ENCODE assay signal across 7 mouse cellular contexts in the genomic region with DNA sequence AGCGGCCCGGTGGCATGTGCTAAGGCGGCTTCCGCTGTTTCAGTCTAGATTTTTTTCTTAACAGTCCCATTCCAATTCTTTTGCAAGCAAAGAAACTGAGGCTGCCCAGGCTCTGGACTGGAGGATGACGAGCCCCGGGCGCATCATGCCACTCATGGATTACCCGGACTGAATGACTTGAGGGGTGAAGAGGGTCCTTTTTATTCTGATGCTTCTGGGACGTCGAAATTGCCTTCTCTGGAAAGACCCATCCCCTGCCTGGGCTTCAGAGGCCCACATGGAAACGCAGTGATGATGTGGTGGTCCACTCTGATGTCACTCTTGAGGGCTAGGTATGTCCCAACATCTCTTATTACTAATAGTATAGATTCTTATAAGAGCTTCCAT. TPM values are rescaled to one million over a fixed set of nuclear protein-coding genes. Genes with fewer than 3 reads are reported as not detected.
A peak's percentile ranks its signal among the peaks of the same experiment; 100 is the strongest.
DNase-seq lines count a peak whose midpoint lies in the region; ATAC-seq and TF ChIP-seq lines count a peak whose summit lies in the region.

No protein-coding gene starts in this region.

- peaks cover 3% of the 10 kb centered on the region; the same call in 1 of the 2 replicates for H3K36me3 ChIP-seq in neural tube, embryonic 11.5 days (ENCODE audit: control insufficient read depth, insufficient read depth, low read length)
- peaks cover 23% of the 10 kb centered on the region for H3K36me3 ChIP-seq in forebrain, embryonic 12.5 days (replicated peaks)
- peaks cover 19% of the 10 kb centered on the region for H3K36me3 ChIP-seq in limb, embryonic 14.5 days (ENCODE audit: control insufficient read depth, insufficient read depth, low read length)
- H3K36me3 ChIP-seq in stomach, embryonic 16.5 days (ENCODE audit: control insufficient read depth, insufficient read depth, low read length): 0 out of 2 replicates have a peak, but pooled peaks cover 2% of the 10 kb centered on the region

- no peaks in the 10 kb centered on the region for H3K27me3 ChIP-seq in neural tube, embryonic 11.5 days (ENCODE audit: control insufficient read depth, insufficient read depth, low read length)
- H3K27me3 ChIP-seq in forebrain, embryonic 12.5 days: no peaks in the 10 kb centered on the region
- H3K27me3 ChIP-seq in limb, embryonic 14.5 days (ENCODE audit: control insufficient read depth, insufficient read depth, low read length): no peaks in the 10 kb centered on the region
- no peaks in the 10 kb centered on the region for H3K27me3 ChIP-seq in stomach, embryonic 16.5 days (ENCODE audit: control insufficient read depth, insufficient read depth, low read length)

- H3K27ac ChIP-seq in neural tube, embryonic 11.5 days (ENCODE audit: low read depth, low read length): no peak overlapping the region
- no peak overlapping the region for H3K27ac ChIP-seq in forebrain, embryonic 12.5 days
- no peak overlapping the region for H3K27ac ChIP-seq in limb, embryonic 14.5 days (replicated peaks; ENCODE audit: low read depth, low read length)
- H3K27ac ChIP-seq in stomach, embryonic 16.5 days (ENCODE audit: low read length): no peak overlapping the region

- WGBS in neural tube, embryonic 11.5 days: 10% methylated on average over 11 of the region's 11 CpGs
- 3% methylated on average over 11 of the region's 11 CpGs for WGBS in forebrain, embryonic 12.5 days
- 5% methylated on average over 11 of the region's 11 CpGs for WGBS in limb, embryonic 14.5 days
- WGBS in stomach, embryonic 16.5 days: 7% methylated on average over 11 of the region's 11 CpGs

- no peaks in the 10 kb centered on the region for H3K9me3 ChIP-seq in neural tube, embryonic 11.5 days (ENCODE audit: control insufficient read depth, low read length)
- no peaks in the 10 kb centered on the region for H3K9me3 ChIP-seq in forebrain, embryonic 12.5 days
- no peaks in the 10 kb centered on the region for H3K9me3 ChIP-seq in limb, embryonic 14.5 days (ENCODE audit: control insufficient read depth, low read length)
- H3K9me3 ChIP-seq in stomach, embryonic 16.5 days (replicated peaks; ENCODE audit: control insufficient read depth, low read length): no peaks in the 10 kb centered on the region

- no peak for DNase-seq in neural tube, embryonic 11.5 days (ENCODE audit: low spot score)
- DNase-seq in neural tube, embryonic 10.5 days (ENCODE audit: extremely low spot score, low spot score): no peak
- no peak for DNase-seq in limb, embryonic 14.5 days (ENCODE audit: low spot score)
- DNase-seq in natural killer cell, adult 2 months (ENCODE audit: low spot score in 2 of 2): no peak
- no peak for DNase-seq in embryo, embryonic 10.5 days (ENCODE audit: low spot score)

- H3K9ac ChIP-seq in neural tube, embryonic 11.5 days (ENCODE audit: low read length): peak overlapping the region; percentile 80
- H3K9ac ChIP-seq in forebrain, embryonic 12.5 days: peak overlapping the region; percentile 87
- H3K9ac ChIP-seq in limb, embryonic 14.5 days (ENCODE audit: low read depth, low read length, severe bottlenecking): peak overlapping the region; percentile 85
- peak overlapping the region; percentile 93 for H3K9ac ChIP-seq in stomach, embryonic 16.5 days (ENCODE audit: low read length)

- H3K4me3 ChIP-seq in neural tube, embryonic 11.5 days (ENCODE audit: low read depth, low read length): peak overlapping the region; percentile 81
- H3K4me3 ChIP-seq in forebrain, embryonic 12.5 days (replicated peaks): peak overlapping the region; percentile 84
- H3K4me3 ChIP-seq in limb, embryonic 14.5 days (replicated peaks; ENCODE audit: low read length): peak overlapping the region; percentile 83
- peak overlapping the region; percentile 71 for H3K4me3 ChIP-seq in stomach, embryonic 16.5 days (replicated peaks; ENCODE audit: low read length)

- TF ChIP-seq POLR2A in limb, embryonic 14.5 days (IDR thresholded peaks at IDR 0.05; ENCODE audit: borderline replicate concordance, extremely low read depth, insufficient read depth, insufficient read length): no peak

- H3K4me2 ChIP-seq in neural tube, embryonic 11.5 days (ENCODE audit: low read depth): peak overlapping the region; percentile 79
- H3K4me2 ChIP-seq in forebrain, embryonic 12.5 days: peak overlapping the region; percentile 62
- H3K4me2 ChIP-seq in limb, embryonic 14.5 days (replicated peaks; ENCODE audit: low read depth, low read length, severe bottlenecking): peak overlapping the region; percentile 79
- H3K4me2 ChIP-seq in stomach, embryonic 16.5 days (ENCODE audit: low read depth, low read length): peak overlapping the region; percentile 91

- H3K4me1 ChIP-seq in neural tube, embryonic 11.5 days (ENCODE audit: control insufficient read depth, insufficient read depth, low read length): peaks cover 5% of the 10 kb centered on the region; the same call in 1 of the 2 replicates
- H3K4me1 ChIP-seq in forebrain, embryonic 12.5 days: peaks cover 10% of the 10 kb centered on the region; the same call in 1 of the 2 replicates
- no peaks in the 10 kb centered on the region; the same call in 1 of the 2 replicates for H3K4me1 ChIP-seq in limb, embryonic 14.5 days (ENCODE audit: control insufficient read depth, insufficient read depth, low read length)
- no peaks in the 10 kb centered on the region for H3K4me1 ChIP-seq in stomach, embryonic 16.5 days (ENCODE audit: control insufficient read depth, insufficient read depth, low read length)

- ATAC-seq in neural tube, embryonic 11.5 days (ENCODE audit: insufficient read depth, low FRiP score, low TSS enrichment): no peak
- no peak; the same call in none of the 2 replicates for ATAC-seq in forebrain, embryonic 12.5 days (ENCODE audit: low FRiP score)
- ATAC-seq in limb, embryonic 14.5 days (ENCODE audit: low FRiP score, low read depth): peak; percentile 25
- ATAC-seq in stomach, embryonic 16.5 days (ENCODE audit: insufficient read depth, low FRiP score): no peak; the same call in 1 of the 2 replicates

RNA-seq across cellular contexts. Expression of a gene that starts 0.3 kb away (rescaled TPM):
- 29.4 and 29.9 TPM in 2 replicates for polyA plus RNA-seq in neural tube, embryonic 11.5 days (2014; fragmentation: Nextera tagmentation; extraction: Ambion mirVana)
- polyA plus RNA-seq in forebrain, embryonic 12.5 days (2016; fragmentation: Nextera tagmentation; extraction: Ambion mirVana): 35.6 and 38.6 TPM in 2 replicates
- 19.5 and 20.3 TPM in 2 replicates for polyA plus RNA-seq in limb, embryonic 14.5 days (2012; rRNA removed)
- polyA plus RNA-seq in limb, embryonic 14.5 days (2014; fragmentation: Nextera tagmentation; extraction: Ambion mirVana): 18.2 and 21.2 TPM in 2 replicates
- polyA plus RNA-seq in stomach, embryonic 16.5 days (2015; fragmentation: Nextera tagmentation; extraction: Ambion mirVana): 13.5 and 16.1 TPM in 2 replicates

RNA-seq across cellular contexts. Expression of a gene that starts 0.4 kb away (rescaled TPM):
- polyA plus RNA-seq in neural tube, embryonic 11.5 days (2014; fragmentation: Nextera tagmentation; extraction: Ambion mirVana): 32.8 and 37.5 TPM in 2 replicates
- 36.9 and 37.4 TPM in 2 replicates for polyA plus RNA-seq in forebrain, embryonic 12.5 days (2016; fragmentation: Nextera tagmentation; extraction: Ambion mirVana)
- polyA plus RNA-seq in limb, embryonic 14.5 days (2012; rRNA removed): 46.1 and 56.2 TPM in 2 replicates
- 36.9 and 37.1 TPM in 2 replicates for polyA plus RNA-seq in limb, embryonic 14.5 days (2014; fragmentation: Nextera tagmentation; extraction: Ambion mirVana)
- 25.9 and 26.0 TPM in 2 replicates for polyA plus RNA-seq in stomach, embryonic 16.5 days (2015; fragmentation: Nextera tagmentation; extraction: Ambion mirVana)

RNA-seq across cellular contexts. Expression of a gene that starts 37.5 kb away (rescaled TPM):
- not detected in 2 replicates for polyA plus RNA-seq in neural tube, embryonic 11.5 days (2014; fragmentation: Nextera tagmentation; extraction: Ambion mirVana)
- polyA plus RNA-seq in forebrain, embryonic 12.5 days (2016; fragmentation: Nextera tagmentation; extraction: Ambion mirVana): not detected in 2 replicates
- polyA plus RNA-seq in limb, embryonic 14.5 days (2012; rRNA removed): not detected in 2 replicates
- polyA plus RNA-seq in limb, embryonic 14.5 days (2014; fragmentation: Nextera tagmentation; extraction: Ambion mirVana): not detected in 2 replicates
- 0.10 TPM in 1 of 2 replicates, not detected in the other for polyA plus RNA-seq in stomach, embryonic 16.5 days (2015; fragmentation: Nextera tagmentation; extraction: Ambion mirVana)
